Mouse (Mus musculus): ENCODE data around the gene Tom1.
A peak's percentile ranks its signal among the peaks of the same experiment; 100 is the strongest.

Gene Tom1

GRCm38 (mm10) chr8:75032961-75033360, 544 bp upstream of the Tom1 start:
- no peak for TF ChIP-seq CTCF (conservative IDR thresholded peaks at IDR 0.05; ENCODE audit: low read length)
- TF ChIP-seq POU5F1 (IDR thresholded peaks at IDR 0.05; ENCODE audit: borderline replicate concordance, low read length): no peak
- no peak for TF ChIP-seq NANOG (IDR thresholded peaks at IDR 0.05; ENCODE audit: borderline replicate concordance, low read length)
- H3K9me3 ChIP-seq (ENCODE audit: low read length): no peaks in the 10 kb centered on the region
- peak overlapping the region; percentile 53 for H3K4me3 ChIP-seq (replicated peaks; ENCODE audit: low read length)
- H3K4me1 ChIP-seq (replicated peaks; ENCODE audit: low read depth, low read length): peaks cover 71% of the 10 kb centered on the region
- H3K36me3 ChIP-seq (ENCODE audit: insufficient read depth, low read length): peaks cover 70% of the 10 kb centered on the region
- no peaks in the 10 kb centered on the region for H3K27me3 ChIP-seq (ENCODE audit: insufficient read depth, low read length)

GRCm38 (mm10) chr8:75034285-75034684, 780 bp downstream of the Tom1 start:
- H3K9me3 ChIP-seq (ENCODE audit: low read length): no peaks in the 10 kb centered on the region
- peak overlapping the region; percentile 86 for H3K4me3 ChIP-seq (replicated peaks; ENCODE audit: low read length)
- H3K27me3 ChIP-seq (ENCODE audit: insufficient read depth, low read length): no peaks in the 10 kb centered on the region
- TF ChIP-seq POU5F1 (IDR thresholded peaks at IDR 0.05; ENCODE audit: borderline replicate concordance, low read length): no peak
- no peak for TF ChIP-seq CTCF (conservative IDR thresholded peaks at IDR 0.05; ENCODE audit: low read length)
- no peak for TF ChIP-seq NANOG (IDR thresholded peaks at IDR 0.05; ENCODE audit: borderline replicate concordance, low read length)
- peaks cover 58% of the 10 kb centered on the region for H3K36me3 ChIP-seq (ENCODE audit: insufficient read depth, low read length)
- peaks cover 71% of the 10 kb centered on the region for H3K4me1 ChIP-seq (replicated peaks; ENCODE audit: low read depth, low read length)

- Histone ChIP-seq H3K4me3 (replicated peaks; ENCODE audit: low read length) (no peak overlapping the region), H3K36me3 (ENCODE audit: insufficient read depth, low read length) (peaks cover 49% of the 10 kb centered on the region), H3K27me3 (ENCODE audit: insufficient read depth, low read length) (no peaks in the 10 kb centered on the region), H3K4me1 (replicated peaks; ENCODE audit: low read depth, low read length) (peaks cover 63% of the 10 kb centered on the region), H3K9me3 (ENCODE audit: low read length) (no peaks in the 10 kb centered on the region)
- no peak for TF ChIP-seq POU5F1 (IDR thresholded peaks at IDR 0.05; ENCODE audit: borderline replicate concordance, low read length)
- no peak for TF ChIP-seq CTCF (conservative IDR thresholded peaks at IDR 0.05; ENCODE audit: low read length)
- no peak for TF ChIP-seq NANOG (IDR thresholded peaks at IDR 0.05; ENCODE audit: borderline replicate concordance, low read length)
Measured at GRCm38 (mm10) chr8:75035640-75036039, 2.1 kb downstream of the Tom1 start.

GRCm38 (mm10) chr8:75038497-75038896, 5.0 kb downstream of the Tom1 start:
- H3K4me1 ChIP-seq (replicated peaks; ENCODE audit: low read depth, low read length): peaks cover 45% of the 10 kb centered on the region
- no peaks in the 10 kb centered on the region for H3K27me3 ChIP-seq (ENCODE audit: insufficient read depth, low read length)
- no peaks in the 10 kb centered on the region for H3K9me3 ChIP-seq (ENCODE audit: low read length)
- no peak overlapping the region for H3K4me3 ChIP-seq (replicated peaks; ENCODE audit: low read length)
- H3K36me3 ChIP-seq (ENCODE audit: insufficient read depth, low read length): peaks cover 42% of the 10 kb centered on the region
- TF ChIP-seq NANOG (IDR thresholded peaks at IDR 0.05; ENCODE audit: borderline replicate concordance, low read length) (no peak), POU5F1 (IDR thresholded peaks at IDR 0.05; ENCODE audit: borderline replicate concordance, low read length) (no peak), CTCF (conservative IDR thresholded peaks at IDR 0.05; ENCODE audit: low read length) (no peak)

- Histone ChIP-seq H3K36me3 (ENCODE audit: insufficient read depth, low read length) (peaks cover 48% of the 10 kb centered on the region), H3K4me1 (replicated peaks; ENCODE audit: low read depth, low read length) (peaks cover 40% of the 10 kb centered on the region), H3K4me3 (replicated peaks; ENCODE audit: low read length) (no peak overlapping the region), H3K9me3 (ENCODE audit: low read length) (no peaks in the 10 kb centered on the region), H3K27me3 (ENCODE audit: insufficient read depth, low read length) (no peaks in the 10 kb centered on the region)
- TF ChIP-seq NANOG (IDR thresholded peaks at IDR 0.05; ENCODE audit: borderline replicate concordance, low read length) (no peak), POU5F1 (IDR thresholded peaks at IDR 0.05; ENCODE audit: borderline replicate concordance, low read length) (no peak), CTCF (conservative IDR thresholded peaks at IDR 0.05; ENCODE audit: low read length) (no peak)
Measured at GRCm38 (mm10) chr8:75039754-75040153, 6.2 kb downstream of the Tom1 start.

- peaks cover 25% of the 10 kb centered on the region for H3K4me1 ChIP-seq (replicated peaks; ENCODE audit: low read depth, low read length)
- no peaks in the 10 kb centered on the region for H3K9me3 ChIP-seq (ENCODE audit: low read length)
- H3K4me3 ChIP-seq (replicated peaks; ENCODE audit: low read length): no peak overlapping the region
- TF ChIP-seq NANOG (IDR thresholded peaks at IDR 0.05; ENCODE audit: borderline replicate concordance, low read length): no peak
- no peak for TF ChIP-seq CTCF (conservative IDR thresholded peaks at IDR 0.05; ENCODE audit: low read length)
- no peak for TF ChIP-seq POU5F1 (IDR thresholded peaks at IDR 0.05; ENCODE audit: borderline replicate concordance, low read length)
- peaks cover 38% of the 10 kb centered on the region for H3K36me3 ChIP-seq (ENCODE audit: insufficient read depth, low read length)
- no peaks in the 10 kb centered on the region for H3K27me3 ChIP-seq (ENCODE audit: insufficient read depth, low read length)
Measured at GRCm38 (mm10) chr8:75042171-75042570, 8.7 kb downstream of the Tom1 start.

GRCm38 (mm10) chr8:75042974-75043373, 9.5 kb downstream of the Tom1 start:
- Histone ChIP-seq H3K9me3 (ENCODE audit: low read length) (no peaks in the 10 kb centered on the region), H3K27me3 (ENCODE audit: insufficient read depth, low read length) (no peaks in the 10 kb centered on the region), H3K36me3 (ENCODE audit: insufficient read depth, low read length) (peaks cover 38% of the 10 kb centered on the region), H3K4me1 (replicated peaks; ENCODE audit: low read depth, low read length) (peaks cover 17% of the 10 kb centered on the region), H3K4me3 (replicated peaks; ENCODE audit: low read length) (no peak overlapping the region)
- TF ChIP-seq CTCF (conservative IDR thresholded peaks at IDR 0.05; ENCODE audit: low read length): no peak
- no peak for TF ChIP-seq POU5F1 (IDR thresholded peaks at IDR 0.05; ENCODE audit: borderline replicate concordance, low read length)
- TF ChIP-seq NANOG (IDR thresholded peaks at IDR 0.05; ENCODE audit: borderline replicate concordance, low read length): no peak

GRCm38 (mm10) chr8:75046303-75046702, 12.8 kb downstream of the Tom1 start:
- Histone ChIP-seq H3K27me3 (ENCODE audit: insufficient read depth, low read length) (no peaks in the 10 kb centered on the region), H3K4me3 (replicated peaks; ENCODE audit: low read length) (no peak overlapping the region), H3K4me1 (replicated peaks; ENCODE audit: low read depth, low read length) (no peaks in the 10 kb centered on the region; the same call in 1 of the 2 replicates), H3K9me3 (ENCODE audit: low read length) (no peaks in the 10 kb centered on the region), H3K36me3 (ENCODE audit: insufficient read depth, low read length) (peaks cover 60% of the 10 kb centered on the region)
- TF ChIP-seq POU5F1 (IDR thresholded peaks at IDR 0.05; ENCODE audit: borderline replicate concordance, low read length) (no peak), CTCF (conservative IDR thresholded peaks at IDR 0.05; ENCODE audit: low read length) (no peak), NANOG (IDR thresholded peaks at IDR 0.05; ENCODE audit: borderline replicate concordance, low read length) (no peak)

- H3K9me3 ChIP-seq (ENCODE audit: low read length): no peaks in the 10 kb centered on the region
- H3K4me3 ChIP-seq (replicated peaks; ENCODE audit: low read length): no peak overlapping the region
- H3K27me3 ChIP-seq (ENCODE audit: insufficient read depth, low read length): no peaks in the 10 kb centered on the region
- TF ChIP-seq CTCF (conservative IDR thresholded peaks at IDR 0.05; ENCODE audit: low read length) (no peak), POU5F1 (IDR thresholded peaks at IDR 0.05; ENCODE audit: borderline replicate concordance, low read length) (no peak), NANOG (IDR thresholded peaks at IDR 0.05; ENCODE audit: borderline replicate concordance, low read length) (no peak)
- H3K4me1 ChIP-seq (replicated peaks; ENCODE audit: low read depth, low read length): no peaks in the 10 kb centered on the region
- peaks cover 73% of the 10 kb centered on the region for H3K36me3 ChIP-seq (ENCODE audit: insufficient read depth, low read length)
Measured at GRCm38 (mm10) chr8:75047784-75048183, 14.3 kb downstream of the Tom1 start.

Data from E14TG2a.4 (cell line).